Mouse (Mus musculus) liver, adult 2 months (tissue): Measurements from ENCODE around the gene Zfp78. TPM values are rescaled to one million over a fixed set of nuclear protein-coding genes. Genes with fewer than 3 reads are reported as not detected.
"Not testable (repeated sequence)": the region's sequence is repeated elsewhere in the genome, so short reads cannot be mapped to it uniquely, and the experiment has no call there.

Experiments
- DNase-seq: peaks from one replicate; pipeline ENCODE4 v3.0.0-alpha.2; 2011; ENCODE audit warnings: low read depth, low spot score; ENCODE audit errors: extremely low read depth
- H3K27ac ChIP-seq: fragments of 200-500 bp; replicated peaks from 2 replicates; pipeline ENCODE4 v1.5.1; 2012; ENCODE audit warnings: low read depth, mild to moderate bottlenecking, control low read depth, inconsistent platforms, low read length; ENCODE audit not compliant: insufficient read depth
- H3K27me3 ChIP-seq: fragments of 200-500 bp; 2 replicates; pipeline ENCODE4 v1.6.1; 2012; ENCODE audit warnings: mild to moderate bottlenecking, moderate library complexity, low read length, inconsistent platforms; ENCODE audit not compliant: control insufficient read depth, insufficient read depth
- H3K36me3 ChIP-seq: fragments of 200-500 bp; 2 replicates; pipeline ENCODE4 v1.6.1; 2012; ENCODE audit warnings: low read length, inconsistent platforms; ENCODE audit not compliant: control insufficient read depth, insufficient read depth
- H3K4me1 ChIP-seq: fragments of 200-500 bp; 2 replicates; pipeline ENCODE4 v1.6.1; 2011; ENCODE audit warnings: low read length; ENCODE audit not compliant: control insufficient read depth, insufficient read depth
- H3K4me3 ChIP-seq: fragments of 200-500 bp; 2 replicates; pipeline ENCODE4 v1.5.1; 2011; ENCODE audit warnings: low read depth, mild to moderate bottlenecking, control low read depth, low read length, moderate library complexity; ENCODE audit not compliant: insufficient read depth
- H3K79me2 ChIP-seq: fragments of 200-500 bp; 2 replicates; pipeline ENCODE4 v1.6.1; 2012; ENCODE audit warnings: inconsistent platforms, mild to moderate bottlenecking, low read length, moderate library complexity; ENCODE audit not compliant: control insufficient read depth, insufficient read depth
- H3K9ac ChIP-seq: fragments of 200-500 bp; 2 replicates; pipeline ENCODE4 v1.6.1; 2012; ENCODE audit warnings: low read depth, mild to moderate bottlenecking, control low read depth, inconsistent platforms, low read length
- CTCF ChIP-seq: fragments of 200-500 bp; IDR thresholded peaks from 2 replicates; pipeline ENCODE4 v1.5.1; 2011; ENCODE audit warnings: low read depth, low read length, control low read depth
- POLR2A ChIP-seq: fragments of 200-500 bp; IDR thresholded peaks from 2 replicates; pipeline ENCODE4 v1.6.1; 2011; ENCODE audit warnings: low read length, control low read depth; ENCODE audit not compliant: insufficient read depth; ENCODE audit errors: extremely low read depth
- WGBS: fragments of 180-500 bp; shearing (Covaris S2); methylation state at CpG from one replicate; pipeline ENCODE4 v1.1.7; 2018; 5-methylcytosine and 5-hydroxymethylcytosine counted together
- polyA plus RNA-seq: library from polyadenylated mRNA; depleted of rRNA; stranded (reverse); fragments of >200 nt; gene quantifications from 2 replicates; pipeline ENCODE4 v1.2.3, GENCODE M21; 2012
- total RNA-seq: library from RNA; depleted of rRNA; stranded (reverse); fragments of >200 nt; gene quantifications from 2 replicates; pipeline ENCODE4 v1.2.3, GENCODE M21; 2014

The Zfp78 gene
- total and polyA plus RNA-seq, 2 experiments = 0.21 to 1.3 TPM

DNA sequence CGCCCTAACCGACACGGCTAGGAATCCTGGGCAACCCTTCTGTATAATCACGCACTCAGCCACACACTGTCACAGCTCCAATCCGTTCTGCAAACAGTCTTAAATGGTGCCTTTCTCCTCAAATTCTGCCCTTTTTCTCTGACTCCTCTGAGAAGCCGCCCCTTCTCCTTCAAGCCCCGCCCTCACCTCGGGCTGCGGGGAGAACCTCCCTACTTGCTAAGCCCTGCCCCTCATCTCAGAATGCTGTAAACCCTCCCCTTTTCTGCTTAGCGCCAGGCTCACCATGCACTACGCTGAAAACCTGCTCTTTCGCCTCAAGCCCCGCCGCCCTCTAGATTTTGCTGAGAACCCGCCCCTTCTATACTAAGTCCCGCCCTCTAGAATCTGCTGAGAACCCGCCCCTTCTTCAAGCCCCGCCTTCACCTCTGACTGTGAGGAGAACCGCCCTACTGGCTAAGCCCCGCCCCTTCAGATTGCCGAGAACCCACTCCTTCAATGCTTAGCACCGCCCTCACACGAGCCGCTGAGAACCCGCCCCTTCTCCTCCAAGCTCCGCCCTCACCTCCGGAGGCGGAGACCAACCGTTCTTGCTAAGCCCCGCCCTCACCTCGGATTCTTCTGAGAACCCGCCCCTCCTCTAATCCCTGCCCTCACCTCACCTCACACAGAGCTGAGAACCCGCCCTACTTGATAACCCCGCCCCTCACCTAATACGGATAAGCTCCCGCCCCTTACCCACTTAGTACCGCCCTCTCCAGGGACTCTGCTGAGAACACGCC, 623 bp upstream of the Zfp78 start:
- TF ChIP-seq CTCF = no peak
- TF ChIP-seq POLR2A = 0 out of 2 replicates have a peak, but pooled peaks have one; percentile 6
- Histone ChIP-seq H3K4me3 (peak overlapping the region; percentile 75), H3K27ac (peak overlapping the region; percentile 76; the same call in 1 of the 2 replicates), H3K9ac (peak overlapping the region; percentile 24), H3K36me3 (no peaks in the 10 kb centered on the region), H3K4me1 (peaks cover 7% of the 10 kb centered on the region), H3K27me3 (no peaks in the 10 kb centered on the region), H3K79me2 (no peaks in the 10 kb centered on the region)
- WGBS = under 1% methylated on average over 38 of the region's 38 CpGs
- peak; percentile 97 for DNase-seq

- peaks cover 7% of the 10 kb centered on the region for H3K4me1 ChIP-seq
- H3K79me2 ChIP-seq = no peaks in the 10 kb centered on the region
- TF ChIP-seq POLR2A = no peak
- TF ChIP-seq CTCF = no peak
- no peaks in the 10 kb centered on the region for H3K27me3 ChIP-seq
- no peak overlapping the region for H3K4me3 ChIP-seq
- no peak for DNase-seq
- H3K9ac ChIP-seq = no peak overlapping the region
- no peak overlapping the region for H3K27ac ChIP-seq
- no peaks in the 10 kb centered on the region for H3K36me3 ChIP-seq
- 82% methylated on average over 1 of the region's 1 CpGs for WGBS
Measured at GRCm38 (mm10) chr7:6364761-6365160, 1.7 kb downstream of the Zfp78 start.

DNA sequence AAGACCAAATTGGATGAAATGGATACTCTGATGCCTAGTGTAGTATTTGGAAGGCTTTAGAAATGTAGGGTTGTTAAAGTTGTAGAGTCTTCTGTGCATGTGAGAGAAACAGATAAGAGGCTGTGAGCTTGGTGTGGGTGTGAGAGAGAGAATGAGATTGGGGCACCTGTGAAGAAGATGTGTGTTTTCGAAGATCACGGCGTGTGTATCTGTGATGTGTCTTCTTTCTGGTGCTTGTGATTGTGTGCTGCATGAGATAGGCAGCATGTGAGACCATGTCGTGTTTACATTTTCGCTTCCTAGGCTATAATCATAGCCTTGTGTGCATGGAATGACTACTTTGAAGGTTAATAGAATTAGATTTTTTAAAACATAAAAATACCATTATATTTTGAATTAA, 4.1 kb downstream of the Zfp78 start:
- H3K27ac ChIP-seq = no peak overlapping the region
- no peak for DNase-seq
- H3K27me3 ChIP-seq = no peaks in the 10 kb centered on the region
- peaks cover 7% of the 10 kb centered on the region for H3K4me1 ChIP-seq
- TF ChIP-seq CTCF (no peak), POLR2A (no peak)
- H3K9ac ChIP-seq = no peak overlapping the region
- H3K36me3 ChIP-seq = peaks cover 4% of the 10 kb centered on the region
- WGBS = 92% methylated on average over 5 of the region's 5 CpGs
- H3K4me3 ChIP-seq = no peak overlapping the region
- no peaks in the 10 kb centered on the region for H3K79me2 ChIP-seq

DNA sequence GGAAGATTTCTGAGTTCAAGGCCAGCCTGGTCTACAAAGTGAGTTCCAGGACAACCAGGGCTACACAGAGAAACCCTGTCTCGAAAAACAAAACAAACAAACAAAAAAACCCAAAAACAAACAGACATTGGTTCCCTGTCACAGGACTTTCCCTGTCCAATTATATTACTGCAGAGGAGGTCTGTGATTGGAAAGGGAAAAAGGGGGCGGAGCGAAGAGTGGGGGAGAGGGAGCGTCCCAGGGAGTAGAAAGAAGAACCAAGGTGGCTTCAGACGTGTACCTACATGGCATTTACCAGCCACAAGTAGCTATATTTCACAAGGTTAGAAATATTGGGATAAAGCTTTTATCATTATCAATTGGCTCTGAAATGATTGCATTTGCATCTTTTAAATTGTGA, 5.1 kb downstream of the Zfp78 start:
- 94% methylated on average over 5 of the region's 5 CpGs for WGBS
- H3K4me3 ChIP-seq, H3K4me1 ChIP-seq: not testable (repeated sequence)

GRCm38 (mm10) chr7:6369460-6369859, 6.4 kb downstream of the Zfp78 start:
- no peak for DNase-seq
- Histone ChIP-seq H3K27ac (no peak overlapping the region), H3K4me1 (no peaks in the 10 kb centered on the region), H3K27me3 (no peaks in the 10 kb centered on the region), H3K36me3 (peaks cover 19% of the 10 kb centered on the region), H3K4me3 (no peak overlapping the region), H3K9ac (no peak overlapping the region), H3K79me2 (no peaks in the 10 kb centered on the region)
- 84% methylated on average over 3 of the region's 3 CpGs for WGBS
- no peak for TF ChIP-seq CTCF

More for the DNA sequence above, 5.1 kb downstream of the Zfp78 start:
- H3K79me2 ChIP-seq, DNase-seq, H3K27ac ChIP-seq, H3K9ac ChIP-seq, H3K27me3 ChIP-seq: not testable (repeated sequence)
- H3K36me3 ChIP-seq = peaks cover 13% of the 10 kb centered on the region

GRCm38 (mm10) chr7:6372993-6373392, 9.9 kb downstream of the Zfp78 start:
- DNase-seq = no peak
- WGBS = 81% methylated on average over 3 of the region's 3 CpGs

More at GRCm38 (mm10) chr7:6372993-6373392, 9.9 kb downstream of the Zfp78 start:
- no peak overlapping the region for H3K9ac ChIP-seq
- H3K4me1 ChIP-seq = no peaks in the 10 kb centered on the region
- H3K79me2 ChIP-seq = no peaks in the 10 kb centered on the region
- H3K36me3 ChIP-seq = peaks cover 22% of the 10 kb centered on the region
- H3K27ac ChIP-seq = no peak overlapping the region
- no peaks in the 10 kb centered on the region for H3K27me3 ChIP-seq
- no peak overlapping the region for H3K4me3 ChIP-seq
- TF ChIP-seq POLR2A = no peak
- no peak for TF ChIP-seq CTCF
